Mouse (Mus musculus) forebrain, embryonic 16.5 days (tissue): ENCODE results near the gene Kmt5b. TPM values are rescaled to one million over a fixed set of nuclear protein-coding genes. Genes with fewer than 3 reads are reported as not detected.

ENCODE experiments used
- ATAC-seq: fragments of 200-750 bp; cut with Nextera tagmentation; 2 replicates; pipeline ENCODE4 v1.8.0; 2017; ENCODE audit warnings: mild to moderate bottlenecking, moderate library complexity
- H3K27ac ChIP-seq: fragments of 300-500 bp; sonication (generic); 2 replicates; pipeline ENCODE4 v1.5.1; 2014; ENCODE audit warnings: low read length, control low read depth
- H3K27me3 ChIP-seq: fragments of 300-500 bp; sonication (generic); replicated peaks from 2 replicates; pipeline ENCODE4 v1.6.1; 2014; ENCODE audit warnings: low read length; ENCODE audit not compliant: control insufficient read depth, insufficient read depth
- H3K36me3 ChIP-seq: fragments of 300-500 bp; sonication (generic); 2 replicates; pipeline ENCODE4 v1.6.1; 2014; ENCODE audit not compliant: control insufficient read depth, insufficient read depth
- H3K4me1 ChIP-seq: fragments of 300-500 bp; sonication (generic); replicated peaks from 2 replicates; pipeline ENCODE4 v1.6.1; 2014; ENCODE audit warnings: low read length; ENCODE audit not compliant: control insufficient read depth, insufficient read depth
- H3K4me2 ChIP-seq: fragments of 300-500 bp; sonication (generic); 2 replicates; pipeline ENCODE4 v1.6.1; 2014; ENCODE audit warnings: mild to moderate bottlenecking, low read length, control low read depth
- H3K4me3 ChIP-seq: fragments of 300-500 bp; sonication (generic); replicated peaks from 2 replicates; pipeline ENCODE4 v1.5.1; 2014; ENCODE audit warnings: mild to moderate bottlenecking, low read length, control low read depth
- H3K9ac ChIP-seq: fragments of 300-500 bp; sonication (generic); replicated peaks from 2 replicates; pipeline ENCODE4 v1.6.1; 2014; ENCODE audit warnings: low read depth, low read length, control low read depth
- H3K9me3 ChIP-seq: fragments of 300-500 bp; sonication (generic); 2 replicates; pipeline ENCODE4 v1.6.1; 2016; ENCODE audit warnings: low read length; ENCODE audit not compliant: control insufficient read depth
- WGBS: fragments of 180-500 bp; shearing (Covaris S2); extraction: QIAGEN DNeasy Blood & Tissue Kit; methylation state at CpG from one replicate; pipeline ENCODE4 v1.1.7; 2014; 5-methylcytosine and 5-hydroxymethylcytosine counted together
- polyA plus RNA-seq: library from polyadenylated mRNA; unstranded; fragments of >200 nt; fragmentation: Nextera tagmentation; extraction: Ambion mirVana; gene quantifications from 2 replicates; pipeline ENCODE4 v1.2.1, GENCODE M21; 2015

Gene Kmt5b
- polyA plus RNA-seq, 1 experiment from 2014 or later: 56.7 TPM

DNA sequence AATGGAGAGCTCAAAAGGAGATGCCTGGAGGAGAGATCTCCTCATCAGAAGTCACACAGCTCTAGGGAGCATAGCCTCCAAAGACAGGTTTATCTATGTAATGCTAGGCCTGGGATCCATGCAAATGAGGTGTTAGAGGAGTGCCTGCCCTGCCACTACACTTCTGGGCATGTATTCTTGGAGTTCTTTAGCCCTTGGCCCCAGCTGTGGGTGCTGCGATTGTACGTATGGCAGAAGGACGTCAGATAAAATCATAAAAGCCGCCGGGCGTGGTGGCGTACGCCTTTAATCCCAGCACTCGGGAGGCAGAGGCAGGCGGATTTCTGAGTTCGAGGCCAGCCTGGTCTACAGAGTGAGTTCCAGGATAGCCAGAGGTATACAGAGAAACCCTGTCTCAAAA, 78.1 kb downstream of the Kmt5b start:
- Histone ChIP-seq H3K4me3 (no peak overlapping the region), H3K27ac (no peak overlapping the region), H3K27me3 (no peaks in the 10 kb centered on the region), H3K4me2 (no peak overlapping the region), H3K36me3 (no peaks in the 10 kb centered on the region), H3K9me3 (no peaks in the 10 kb centered on the region), H3K4me1 (no peaks in the 10 kb centered on the region), H3K9ac (no peak overlapping the region)
- ATAC-seq: no peak
- WGBS: 94% methylated on average over 11 of the region's 11 CpGs

DNA sequence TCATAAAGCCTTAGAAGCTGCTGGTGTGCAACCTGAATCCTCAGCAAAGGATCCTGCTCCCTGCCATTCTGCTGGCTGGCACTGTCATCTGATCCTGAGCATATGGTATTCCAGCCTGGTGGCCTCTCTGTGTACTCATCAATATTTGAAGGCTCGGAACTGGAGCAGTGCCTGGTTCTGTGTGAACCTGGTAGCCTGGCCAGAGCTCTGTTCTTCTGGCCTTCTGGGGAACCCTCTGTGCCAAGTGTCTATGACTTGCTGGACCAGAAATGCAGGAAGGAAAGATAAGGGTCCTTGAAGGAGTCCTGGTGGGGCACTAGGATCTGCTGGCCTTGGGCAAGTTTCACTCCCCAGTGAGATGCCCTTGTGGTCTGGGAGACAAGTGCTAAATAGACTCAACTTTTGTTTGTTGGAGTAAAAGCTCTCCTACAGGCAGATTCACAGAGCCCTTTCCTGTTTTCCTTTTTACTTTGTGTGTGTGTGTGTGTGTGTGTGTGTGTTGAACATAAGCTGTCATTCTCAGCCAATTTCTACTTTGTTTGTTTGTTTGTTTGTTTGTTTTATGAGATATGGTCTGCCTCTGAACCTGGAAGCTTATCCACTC, 78.7 kb downstream of the Kmt5b start:
- Histone ChIP-seq H3K27me3 (no peaks in the 10 kb centered on the region), H3K36me3 (no peaks in the 10 kb centered on the region), H3K9ac (no peak overlapping the region), H3K27ac (no peak overlapping the region), H3K4me1 (peaks cover 2% of the 10 kb centered on the region), H3K9me3 (no peaks in the 10 kb centered on the region), H3K4me2 (no peak overlapping the region), H3K4me3 (no peak overlapping the region)
- WGBS: 76% methylated on average over 1 of the region's 1 CpGs
- ATAC-seq: no peak

DNA sequence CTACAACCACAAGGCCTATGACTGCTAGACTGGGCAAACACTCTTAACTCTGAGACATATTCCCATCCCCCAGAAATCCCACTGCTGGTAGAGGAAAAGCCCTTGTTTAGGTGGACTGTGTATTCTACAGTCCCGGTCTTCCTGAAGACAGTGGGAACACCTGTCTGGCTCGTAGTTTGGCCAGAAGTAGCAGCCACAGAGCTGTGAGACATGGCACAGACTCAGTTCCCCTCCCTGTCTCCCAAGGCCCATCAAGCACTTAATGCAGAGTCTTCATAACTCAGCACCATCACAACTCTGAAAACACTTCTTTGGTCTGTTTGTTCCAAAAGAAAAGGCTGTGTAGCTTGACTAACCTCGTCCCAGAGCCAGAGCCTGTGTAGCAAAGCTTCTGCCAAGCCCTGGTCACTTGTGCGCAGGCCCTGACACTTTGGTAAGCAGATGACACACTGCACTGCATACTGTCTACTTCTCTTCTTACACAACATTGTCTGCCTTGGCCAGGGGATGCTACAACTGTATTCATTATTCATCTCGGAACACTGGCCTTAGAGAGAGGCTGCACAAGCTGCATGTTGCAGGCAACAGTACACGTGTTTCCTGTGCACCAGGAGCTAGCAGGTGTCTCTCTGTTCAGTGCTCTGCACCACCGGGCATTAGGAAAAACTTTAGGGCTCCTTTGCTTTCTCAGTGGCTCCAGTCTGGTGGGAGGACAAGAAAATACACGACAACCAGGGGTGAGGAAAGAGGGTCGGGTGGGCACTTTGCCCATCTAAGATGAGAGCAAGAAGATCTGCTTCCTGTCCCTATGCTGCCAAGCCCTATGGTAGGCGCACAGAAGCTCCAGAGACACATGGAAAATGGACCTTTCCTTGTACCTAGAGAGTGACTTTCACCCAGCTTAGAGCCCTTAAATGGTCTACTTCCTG, 79.7 kb downstream of the Kmt5b start:
- WGBS: 87% methylated on average over 10 of the region's 10 CpGs
- Histone ChIP-seq H3K9ac (no peak overlapping the region), H3K27me3 (no peaks in the 10 kb centered on the region), H3K9me3 (no peaks in the 10 kb centered on the region), H3K36me3 (no peaks in the 10 kb centered on the region), H3K27ac (no peak overlapping the region), H3K4me1 (peaks cover 6% of the 10 kb centered on the region), H3K4me2 (no peak overlapping the region), H3K4me3 (no peak overlapping the region)
- ATAC-seq: no peak

DNA sequence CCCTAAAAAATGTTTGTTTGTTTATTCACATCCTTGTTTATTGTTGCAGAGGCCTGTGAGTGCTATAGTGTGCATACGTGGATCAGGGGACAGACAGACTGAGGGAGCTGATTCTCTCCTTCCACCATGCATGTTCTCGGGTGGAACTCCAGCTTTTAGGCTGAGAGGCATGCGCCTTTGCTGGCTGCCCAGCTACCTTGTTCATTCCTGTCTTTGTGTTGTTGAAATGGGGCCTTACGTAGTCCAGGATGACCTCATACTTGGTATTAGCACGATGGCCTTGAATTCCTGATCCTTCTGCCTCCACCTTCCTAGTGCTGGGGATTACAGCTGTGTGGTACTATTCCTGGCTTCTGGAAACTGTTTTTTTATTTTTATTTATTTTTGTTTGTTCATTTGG, 80.5 kb downstream of the Kmt5b start:
- 73% methylated on average over 5 of the region's 5 CpGs for WGBS
- Histone ChIP-seq H3K9ac (no peak overlapping the region), H3K4me3 (no peak overlapping the region), H3K9me3 (no peaks in the 10 kb centered on the region), H3K27ac (no peak overlapping the region), H3K4me2 (no peak overlapping the region), H3K36me3 (no peaks in the 10 kb centered on the region), H3K4me1 (peaks cover 6% of the 10 kb centered on the region), H3K27me3 (no peaks in the 10 kb centered on the region)
- no peak for ATAC-seq

DNA sequence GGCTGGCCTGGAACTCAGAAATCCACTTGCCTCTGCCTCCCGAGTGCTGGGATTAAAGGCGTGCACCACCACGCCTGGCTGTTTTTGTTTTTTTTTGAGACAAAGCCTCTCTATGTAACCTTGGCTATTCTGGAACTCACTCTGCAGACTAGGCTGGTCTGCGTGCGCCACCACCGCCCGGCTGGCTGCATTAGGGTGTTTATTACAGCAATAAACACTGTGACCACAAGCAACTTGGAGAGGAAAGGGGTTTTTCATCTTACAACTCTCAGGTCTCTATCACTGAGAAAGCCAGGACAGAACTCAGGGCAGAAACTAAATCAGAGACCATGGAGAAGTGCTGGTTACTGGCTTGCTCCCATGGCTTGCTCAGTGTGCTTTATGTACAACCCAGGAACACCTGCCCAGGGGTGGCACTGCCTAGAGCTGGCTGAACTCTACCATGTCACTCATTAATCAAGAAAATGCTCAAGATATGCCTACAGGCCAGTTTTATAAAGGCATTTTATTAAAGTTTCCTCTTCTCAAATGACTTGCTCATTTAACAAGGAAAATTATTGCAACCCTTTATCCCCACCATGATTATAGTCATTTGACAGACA, 81.1 kb downstream of the Kmt5b start:
- H3K4me3 ChIP-seq: no peak overlapping the region
- no peak overlapping the region for H3K4me2 ChIP-seq
- WGBS: 75% methylated on average over 7 of the region's 7 CpGs
- H3K36me3 ChIP-seq: no peaks in the 10 kb centered on the region
- ATAC-seq: no peak
- H3K4me1 ChIP-seq: peaks cover 10% of the 10 kb centered on the region
- H3K27me3 ChIP-seq: no peaks in the 10 kb centered on the region
- no peak overlapping the region for H3K9ac ChIP-seq
- H3K27ac ChIP-seq: no peak overlapping the region
- no peaks in the 10 kb centered on the region for H3K9me3 ChIP-seq

DNA sequence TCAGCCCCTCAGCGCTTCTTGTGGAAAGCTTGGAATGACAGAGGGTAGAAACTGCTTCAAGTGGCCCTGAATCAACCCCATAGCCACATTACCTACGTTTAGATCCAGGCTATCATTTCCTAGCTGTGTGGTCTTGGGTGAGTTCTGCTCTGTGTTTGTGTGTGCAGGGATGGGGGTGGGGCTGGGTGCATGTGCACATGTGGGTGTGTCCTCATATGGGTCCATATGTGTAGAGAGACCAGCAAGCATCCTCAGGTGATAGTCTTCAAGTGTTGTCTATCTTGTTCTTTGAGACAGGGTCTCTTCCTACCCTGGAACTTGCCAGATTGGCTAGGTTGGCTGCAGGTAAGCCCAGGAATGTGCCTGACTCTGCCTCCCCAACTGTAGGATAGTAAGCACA, 82.0 kb downstream of the Kmt5b start:
- H3K9me3 ChIP-seq: no peaks in the 10 kb centered on the region
- H3K9ac ChIP-seq: no peak overlapping the region
- H3K4me1 ChIP-seq: peaks cover 19% of the 10 kb centered on the region
- H3K4me2 ChIP-seq: no peak overlapping the region
- H3K4me3 ChIP-seq: no peak overlapping the region
- no peaks in the 10 kb centered on the region for H3K27me3 ChIP-seq
- 94% methylated on average over 2 of the region's 2 CpGs for WGBS
- no peak for ATAC-seq
- no peaks in the 10 kb centered on the region for H3K36me3 ChIP-seq
- H3K27ac ChIP-seq: no peak overlapping the region

DNA sequence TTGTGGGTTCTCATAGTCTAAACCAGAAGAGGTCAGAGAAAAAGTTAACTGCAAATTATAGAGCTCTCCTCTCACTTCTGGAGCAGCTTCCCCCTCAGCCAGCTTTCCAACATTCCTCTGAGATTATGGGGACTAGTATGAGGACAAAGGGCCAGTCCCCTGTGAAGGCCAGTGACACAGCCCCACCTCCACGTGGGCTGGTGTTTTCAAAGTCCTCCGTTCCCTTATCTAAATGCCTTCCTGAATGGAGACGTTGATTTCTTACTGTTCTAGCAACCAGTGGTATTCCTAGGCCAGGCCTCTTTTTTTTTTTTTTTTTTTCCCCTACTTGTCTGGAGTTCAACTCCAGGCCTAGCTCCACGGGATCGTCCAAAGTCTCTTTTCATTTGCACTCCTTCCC, 82.9 kb downstream of the Kmt5b start:
- ATAC-seq: no peak

DNA sequence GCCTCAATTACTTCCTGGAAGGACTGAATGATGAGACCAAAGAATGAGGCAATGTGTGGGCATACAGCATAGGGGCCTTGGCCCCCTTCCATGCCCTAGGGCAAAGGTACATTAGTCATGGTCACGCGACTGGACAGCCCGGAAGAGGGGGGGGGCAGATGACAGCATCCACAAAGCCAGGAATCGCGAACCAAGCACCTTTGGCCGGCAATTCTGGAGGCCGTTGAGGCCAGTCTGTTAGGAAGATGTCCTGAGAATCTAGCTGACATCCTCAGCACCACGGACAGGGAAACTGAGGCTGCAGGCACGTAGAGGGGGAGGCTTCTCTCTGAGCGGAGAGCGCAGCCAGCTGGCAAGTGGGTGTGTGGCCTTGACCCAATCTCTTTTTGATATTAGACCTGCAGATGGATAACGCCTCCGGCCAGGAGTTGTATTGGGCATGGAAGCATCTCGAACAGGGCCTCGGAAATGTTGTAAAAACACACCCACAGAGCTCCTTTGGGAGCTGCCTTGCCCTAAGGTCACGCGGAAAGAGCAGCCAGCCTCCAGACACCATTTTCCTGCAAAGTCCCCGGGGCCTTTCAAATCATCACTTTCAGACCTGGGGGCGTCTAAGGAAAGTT, 83.7 kb downstream of the Kmt5b start:
- 8% methylated on average over 19 of the region's 19 CpGs for WGBS
- ATAC-seq: no peak
- Histone ChIP-seq H3K9ac (peak overlapping the region; percentile 51), H3K9me3 (no peaks in the 10 kb centered on the region), H3K4me2 (peak overlapping the region; percentile 55), H3K36me3 (no peaks in the 10 kb centered on the region), H3K4me3 (peak overlapping the region; percentile 89), H3K4me1 (peaks cover 28% of the 10 kb centered on the region), H3K27me3 (no peaks in the 10 kb centered on the region), H3K27ac (peak overlapping the region; percentile 41; the same call in 1 of the 2 replicates)

More for the DNA sequence above, 82.9 kb downstream of the Kmt5b start:
- H3K4me2 ChIP-seq: no peak overlapping the region
- no peak overlapping the region for H3K4me3 ChIP-seq
- no peaks in the 10 kb centered on the region for H3K9me3 ChIP-seq
- H3K9ac ChIP-seq: no peak overlapping the region
- peaks cover 20% of the 10 kb centered on the region for H3K4me1 ChIP-seq
- WGBS: 42% methylated on average over 5 of the region's 5 CpGs
- no peak overlapping the region for H3K27ac ChIP-seq
- no peaks in the 10 kb centered on the region for H3K36me3 ChIP-seq
- H3K27me3 ChIP-seq: no peaks in the 10 kb centered on the region

DNA sequence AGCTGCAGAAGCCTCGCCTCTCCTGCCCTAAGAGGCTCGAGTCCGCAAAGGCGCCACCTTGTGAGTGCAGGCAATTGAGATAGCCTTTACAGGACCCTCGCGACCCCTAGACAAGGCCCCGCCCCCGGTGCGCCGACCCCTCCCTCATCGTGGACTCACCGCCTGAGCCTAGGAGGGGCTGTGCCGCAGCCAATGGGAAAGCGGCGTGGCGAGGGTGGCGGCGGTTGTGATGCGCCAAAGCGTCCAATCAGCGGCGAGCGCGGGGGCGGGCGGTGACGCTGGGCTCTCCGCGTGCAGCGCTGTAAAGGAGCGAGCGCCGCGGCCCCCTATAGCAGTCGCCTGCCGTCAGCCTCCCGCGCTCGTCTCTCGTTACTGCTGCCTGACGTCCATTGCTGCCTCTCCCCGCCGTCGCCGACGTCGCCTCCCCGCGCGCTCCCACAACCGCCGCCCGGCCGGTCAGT, 84.3 kb downstream of the Kmt5b start, which contains the start of gene Chka:
Gene Chka, plus strand, starts transcription at position 272 of the 461 bp plus-strand sequence.
- Histone ChIP-seq H3K4me3 (peak within 1 kb of the TSS; percentile 89), H3K27ac (peak within 1 kb of the TSS; percentile 97), H3K4me2 (peak within 1 kb of the TSS; percentile 55), H3K4me1 (peaks cover 29% of the 10 kb centered on the region), H3K9me3 (no peaks in the 10 kb centered on the region), H3K27me3 (no peaks in the 10 kb centered on the region), H3K36me3 (no peaks in the 10 kb centered on the region), H3K9ac (peak within 1 kb of the TSS; percentile 87)
- ATAC-seq: peak; percentile 99
- WGBS: under 1% methylated on average over 49 of the region's 54 CpGs
